Mouse (Mus musculus) left cerebral cortex, adult 2 months (tissue): ENCODE measurements around the gene Mbd4. TPM values are rescaled to one million over a fixed set of nuclear protein-coding genes. Genes with fewer than 3 reads are reported as not detected.

Experiments
- DNase-seq, 2 experiments: peaks; one replicate each; pipeline ENCODE4 v3.0.0; 2021 to 2022; ENCODE audit warnings: low spot score in 2 of 2, mixed read lengths in 1 of 2; ENCODE audit errors: extremely low spot score in 1 of 2
- H3K27ac ChIP-seq: fragments of 200-600 bp; 2 replicates; pipeline ENCODE4 v1.8.1; 2022
- H3K4me3 ChIP-seq: fragments of 200-600 bp; 2 replicates; pipeline ENCODE4 v1.8.1; 2022
- CTCF ChIP-seq: fragments of 200-600 bp; IDR thresholded peaks from 2 replicates; pipeline ENCODE4 v1.8.1; 2022; ENCODE audit warnings: antibody characterized with exemption, mild to moderate bottlenecking, moderate library complexity
- intact Hi-C: fragments of 180-260 bp; cut with DNase I; formaldehyde crosslinking; loops from one replicate; pipeline ENCODE4 v1.15.1; 2025
- total RNA-seq, 2 experiments: library from RNA; stranded (reverse); gene quantifications; 2 replicates each; pipeline ENCODE4 v1.2.3; 2021

Gene Mbd4
- total RNA-seq, 2 experiments from 2014 or later: 8.5 TPM

GRCm38 (mm10) chr6:115856361-115856745 lies 3.2 kb upstream of the Mbd4 start:
- intact Hi-C loops: no loop called here
- no peak for DNase-seq
- no peak for TF ChIP-seq CTCF
- Histone ChIP-seq H3K27ac (peak overlapping the region; percentile 36; the same call in 1 of the 2 replicates), H3K4me3 (no peak overlapping the region)

GRCm38 (mm10) chr6:115855733-115856360 lies 2.7 kb upstream of the Mbd4 start:
- DNase-seq: no peak
- TF ChIP-seq CTCF: no peak
- Histone ChIP-seq H3K4me3 (no peak overlapping the region), H3K27ac (peak overlapping the region; percentile 24; the same call in 1 of the 2 replicates)
- intact Hi-C loops: no loop called here

- Histone ChIP-seq H3K27ac (no peak overlapping the region), H3K4me3 (no peak overlapping the region)
- intact Hi-C loops: loop anchor here (5.0 kb wide), 1 partner anchor 138 kb away; no protein-coding TSS in a partner anchor
- peak; percentile 55 for TF ChIP-seq CTCF
- no peak for DNase-seq
Measured at GRCm38 (mm10) chr6:115854432-115854831, 1.3 kb upstream of the Mbd4 start.

DNA sequence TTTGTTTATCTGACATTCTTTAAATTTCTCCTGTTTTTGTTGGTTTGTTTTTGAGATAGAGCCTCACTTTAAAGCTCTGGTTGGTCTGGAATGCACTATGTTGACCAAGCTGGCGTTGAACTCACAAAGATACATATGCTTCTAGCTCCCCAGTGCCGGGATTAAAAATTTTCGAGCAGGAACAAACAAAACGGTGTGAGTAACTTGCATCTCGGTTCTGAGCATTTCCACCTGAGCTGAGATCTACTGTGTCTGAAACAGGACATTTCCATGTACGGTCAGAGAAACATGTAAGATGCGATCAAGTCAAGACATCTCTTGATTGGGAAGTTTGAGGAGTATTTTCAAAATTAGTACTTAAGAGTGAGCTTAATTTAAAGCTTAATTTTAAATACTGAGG lies 814 bp upstream of the Mbd4 start:
- no peak for TF ChIP-seq CTCF
- no peak for DNase-seq
- Histone ChIP-seq H3K27ac (peak overlapping the region; percentile 86), H3K4me3 (peak overlapping the region; percentile 56)
- intact Hi-C loops: loop anchor here (2.0 to 5.0 kb wide), 2 partner anchors 37 to 138 kb away; no protein-coding TSS in a partner anchor

- no peak for TF ChIP-seq CTCF
- H3K27ac ChIP-seq: peak overlapping the region; percentile 62
- intact Hi-C loops: loop anchor here (2.0 to 5.0 kb wide), 2 partner anchors 38 to 140 kb away; no protein-coding TSS in a partner anchor
Measured at GRCm38 (mm10) chr6:115852446-115853090, 603 bp downstream of the Mbd4 start.

DNA sequence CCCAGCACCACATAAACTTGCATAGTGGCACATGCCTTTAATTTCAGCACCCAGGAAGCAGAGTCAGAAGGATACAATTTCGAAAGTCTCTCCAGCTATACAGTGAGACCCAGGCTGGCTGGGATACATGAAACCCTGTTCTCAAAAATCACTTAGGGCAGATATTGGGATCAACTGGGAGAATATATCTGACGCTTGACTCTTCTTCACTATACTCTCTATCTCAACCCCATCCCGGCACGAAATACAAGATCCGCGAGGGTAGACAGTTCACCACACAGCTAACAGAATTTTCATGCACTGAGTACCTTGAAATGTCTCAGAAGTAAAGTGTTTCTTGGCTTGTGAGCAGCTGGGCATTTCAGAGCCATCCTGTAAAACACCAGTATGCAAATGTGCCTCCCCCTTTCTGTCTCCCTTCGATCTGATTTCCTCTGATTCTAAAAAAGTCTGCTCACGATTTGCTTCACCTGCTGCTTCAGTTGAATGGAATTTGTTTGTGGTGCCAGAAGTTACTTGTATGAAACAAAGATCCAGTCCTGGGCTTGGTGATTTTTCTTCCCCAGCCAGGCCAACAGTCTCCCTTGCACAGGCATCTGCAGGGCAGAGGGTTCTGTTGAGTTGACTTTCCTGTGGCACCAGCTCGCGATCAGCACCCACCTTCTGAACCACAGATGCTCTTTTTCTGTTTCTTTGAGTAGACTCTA lies 4.4 kb downstream of the Mbd4 start:
- Histone ChIP-seq H3K4me3 (no peak overlapping the region), H3K27ac (no peak overlapping the region)
- no peak for DNase-seq
- intact Hi-C loops: no loop called here
- no peak for TF ChIP-seq CTCF

More at GRCm38 (mm10) chr6:115852446-115853090, 603 bp downstream of the Mbd4 start:
- DNase-seq: peak in 1 of 2 experiments; percentile 20
- H3K4me3 ChIP-seq: peak overlapping the region; percentile 56

- Histone ChIP-seq H3K27ac (no peak overlapping the region; the same call in 1 of the 2 replicates), H3K4me3 (no peak overlapping the region)
- intact Hi-C loops: no loop called here
- peak; percentile 74 for TF ChIP-seq CTCF
- DNase-seq: peak; percentile 54 to 62
Measured at GRCm38 (mm10) chr6:115846640-115847411, 6.3 kb downstream of the Mbd4 start.

- no peak overlapping the region for H3K4me3 ChIP-seq
- TF ChIP-seq CTCF: no peak
- no peak for DNase-seq
- H3K27ac ChIP-seq: no peak overlapping the region
- intact Hi-C loops: no loop called here
Measured at GRCm38 (mm10) chr6:115845006-115845405, 8.2 kb downstream of the Mbd4 start.

GRCm38 (mm10) chr6:115838745-115839144 lies 14.4 kb downstream of the Mbd4 start:
- no peak for TF ChIP-seq CTCF
- H3K4me3 ChIP-seq: peak overlapping the region; percentile 46
- peak overlapping the region; percentile 76 for H3K27ac ChIP-seq
- intact Hi-C loops: no loop called here
- DNase-seq: no peak

DNA sequence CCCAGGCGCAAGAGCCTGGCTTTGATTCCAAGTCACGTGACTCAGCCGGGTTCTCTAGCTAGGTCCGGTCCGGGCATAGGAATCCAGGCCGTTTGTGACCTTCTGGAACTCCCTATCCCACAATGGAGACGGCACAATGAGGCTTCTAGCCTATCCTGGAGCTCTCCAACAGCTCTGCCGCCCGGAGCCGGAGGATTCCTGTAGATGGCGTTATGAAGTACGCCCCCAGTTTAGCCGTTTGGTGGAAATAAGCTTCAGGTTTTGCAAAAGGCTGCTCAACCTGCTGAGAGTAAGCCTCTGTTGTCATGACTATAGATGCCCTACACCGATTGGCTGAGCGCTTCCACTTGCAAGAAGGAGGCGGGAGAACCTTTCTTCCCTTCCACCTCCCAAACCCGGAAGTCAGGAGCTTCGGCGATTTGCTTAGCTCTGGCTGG lies 15.0 kb downstream of the Mbd4 start, which contains the start of gene Efcab12:
TSS of gene Efcab12 (minus strand) at position 252 of the 437 bp plus-strand sequence.
- intact Hi-C loops: no loop called here
- Histone ChIP-seq H3K4me3 (peak within 1 kb of the TSS; percentile 46), H3K27ac (peak within 1 kb of the TSS; percentile 76)
- peak; percentile 55 to 74 for DNase-seq
- TF ChIP-seq CTCF: no peak; the same call in none of the 2 replicates

- Histone ChIP-seq H3K4me3 (no peak overlapping the region), H3K27ac (no peak overlapping the region)
- TF ChIP-seq CTCF: no peak
- intact Hi-C loops: no loop called here
- no peak for DNase-seq
Measured at GRCm38 (mm10) chr6:115833861-115834260, 19.3 kb downstream of the Mbd4 start.
